Mouse (Mus musculus): ENCODE measurements around the gene Tor1a. TPM values are rescaled to one million over a fixed set of nuclear protein-coding genes. Genes with fewer than 3 reads are reported as not detected.
"Not testable (repeated sequence)": the region's sequence is repeated elsewhere in the genome, so short reads cannot be mapped to it uniquely, and the experiment has no call there.

Gene Tor1a
- polyA plus RNA-seq, 1 experiment from 2014 or later: 82.0 TPM

GRCm38 (mm10) chr2:30937731-30938130, 30.0 kb downstream of the Tor1a start:
- no peak for ATAC-seq (ENCODE audit: low FRiP score)
- WGBS: 89% methylated on average over 8 of the region's 8 CpGs
- H3K4me3 ChIP-seq (replicated peaks; ENCODE audit: low read length): no peak overlapping the region
- H3K27me3 ChIP-seq (ENCODE audit: control insufficient read depth, insufficient read depth, low read length): no peaks in the 10 kb centered on the region
- no peak overlapping the region for H3K9ac ChIP-seq
- H3K4me1 ChIP-seq (replicated peaks; ENCODE audit: control insufficient read depth, insufficient read depth, low read length): no peaks in the 10 kb centered on the region
- no peaks in the 10 kb centered on the region for H3K9me3 ChIP-seq (ENCODE audit: control insufficient read depth, low read length)
- no peak overlapping the region for H3K27ac ChIP-seq
- no peak overlapping the region for H3K4me2 ChIP-seq (replicated peaks)
- H3K36me3 ChIP-seq (replicated peaks; ENCODE audit: control insufficient read depth, insufficient read depth): no peaks in the 10 kb centered on the region
- no peak for DNase-seq (ENCODE audit: low spot score)

- ATAC-seq (ENCODE audit: low FRiP score): no peak
- no peaks in the 10 kb centered on the region for H3K9me3 ChIP-seq (ENCODE audit: control insufficient read depth, low read length)
- no peak overlapping the region for H3K9ac ChIP-seq
- H3K27ac ChIP-seq: no peak overlapping the region
- H3K36me3 ChIP-seq (replicated peaks; ENCODE audit: control insufficient read depth, insufficient read depth): no peaks in the 10 kb centered on the region
- no peak overlapping the region for H3K4me2 ChIP-seq (replicated peaks)
- WGBS: 73% methylated on average over 3 of the region's 3 CpGs
- no peaks in the 10 kb centered on the region for H3K27me3 ChIP-seq (ENCODE audit: control insufficient read depth, insufficient read depth, low read length)
- DNase-seq (ENCODE audit: low spot score): no peak
- no peaks in the 10 kb centered on the region for H3K4me1 ChIP-seq (replicated peaks; ENCODE audit: control insufficient read depth, insufficient read depth, low read length)
- no peak overlapping the region for H3K4me3 ChIP-seq (replicated peaks; ENCODE audit: low read length)
Measured at GRCm38 (mm10) chr2:30936808-30937207, 30.9 kb downstream of the Tor1a start.

DNA sequence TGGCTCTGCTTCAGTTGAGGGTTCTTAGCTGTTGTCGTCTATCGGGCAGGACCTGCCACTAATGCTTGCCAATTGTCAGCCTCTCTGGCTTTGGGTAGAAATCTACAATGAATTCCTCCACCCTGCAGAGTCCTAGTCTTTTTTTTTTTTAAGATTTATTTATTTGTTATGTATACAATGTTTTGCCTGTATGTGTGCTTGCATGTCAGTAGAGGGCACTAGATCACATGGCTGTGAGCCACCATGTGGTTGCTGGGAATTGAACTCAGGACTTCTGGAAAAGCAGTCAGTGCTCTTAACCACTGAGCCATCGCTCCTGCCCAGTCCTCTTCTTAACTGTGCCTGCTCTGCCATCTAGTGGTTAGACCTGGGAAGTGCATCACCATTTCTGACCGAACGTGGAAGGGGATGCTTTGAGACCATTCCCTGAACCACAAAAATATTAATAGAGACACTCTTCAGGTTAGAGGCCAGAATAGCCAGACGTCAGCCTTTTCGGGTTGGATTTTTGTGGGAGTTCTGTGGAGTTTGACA, 33.7 kb downstream of the Tor1a start:
- Histone ChIP-seq H3K9ac (no peak overlapping the region), H3K9me3 (ENCODE audit: control insufficient read depth, low read length) (no peaks in the 10 kb centered on the region), H3K36me3 (replicated peaks; ENCODE audit: control insufficient read depth, insufficient read depth) (no peaks in the 10 kb centered on the region), H3K4me1 (replicated peaks; ENCODE audit: control insufficient read depth, insufficient read depth, low read length) (0 out of 2 replicates have a peak, but pooled peaks cover 3% of the 10 kb centered on the region), H3K27me3 (ENCODE audit: control insufficient read depth, insufficient read depth, low read length) (no peaks in the 10 kb centered on the region), H3K4me3 (replicated peaks; ENCODE audit: low read length) (no peak overlapping the region), H3K4me2 (replicated peaks) (no peak overlapping the region), H3K27ac (no peak overlapping the region)
- DNase-seq (ENCODE audit: low spot score) (peak; percentile 85), ATAC-seq (ENCODE audit: low FRiP score) (no peak)
- WGBS: 25% methylated on average over 7 of the region's 7 CpGs

GRCm38 (mm10) chr2:30933032-30933431, 34.7 kb downstream of the Tor1a start:
- DNase-seq (ENCODE audit: low spot score) (no peak), ATAC-seq (ENCODE audit: low FRiP score) (no peak)
- H3K36me3 ChIP-seq (replicated peaks; ENCODE audit: control insufficient read depth, insufficient read depth): no peaks in the 10 kb centered on the region
- WGBS: 57% methylated on average over 6 of the region's 6 CpGs
- H3K9me3 ChIP-seq (ENCODE audit: control insufficient read depth, low read length): no peaks in the 10 kb centered on the region
- H3K27me3 ChIP-seq (ENCODE audit: control insufficient read depth, insufficient read depth, low read length): no peaks in the 10 kb centered on the region
- no peak overlapping the region for H3K4me2 ChIP-seq (replicated peaks)
- no peak overlapping the region for H3K9ac ChIP-seq
- H3K4me1 ChIP-seq (replicated peaks; ENCODE audit: control insufficient read depth, insufficient read depth, low read length): 0 out of 2 replicates have a peak, but pooled peaks cover 5% of the 10 kb centered on the region
- no peak overlapping the region for H3K27ac ChIP-seq
- no peak overlapping the region for H3K4me3 ChIP-seq (replicated peaks; ENCODE audit: low read length)

DNA sequence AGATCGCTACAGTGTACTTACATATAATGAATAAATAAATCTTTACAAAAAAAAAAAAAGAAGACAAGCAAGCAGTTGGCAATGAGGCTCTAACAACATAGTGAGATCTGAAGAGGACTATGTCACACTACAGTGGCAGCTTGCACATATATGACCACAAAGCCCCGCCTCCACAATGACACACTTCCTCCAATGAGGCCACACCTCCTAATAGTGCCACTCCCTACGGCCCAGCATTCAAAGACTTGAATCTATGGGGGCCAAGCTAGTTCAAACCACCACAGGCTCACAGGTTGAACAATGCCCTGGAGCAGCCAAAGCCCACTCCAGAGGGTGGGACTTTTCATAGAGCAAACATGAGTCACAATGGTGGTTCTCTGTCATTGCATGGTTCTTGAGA, 35.8 kb downstream of the Tor1a start:
- H3K9ac ChIP-seq: no peak overlapping the region
- no peaks in the 10 kb centered on the region for H3K36me3 ChIP-seq (replicated peaks; ENCODE audit: control insufficient read depth, insufficient read depth)
- 83% methylated on average over 3 of the region's 3 CpGs for WGBS
- no peak overlapping the region for H3K4me2 ChIP-seq (replicated peaks)
- DNase-seq (ENCODE audit: low spot score) (no peak), ATAC-seq (ENCODE audit: low FRiP score) (no peak)
- no peaks in the 10 kb centered on the region for H3K27me3 ChIP-seq (ENCODE audit: control insufficient read depth, insufficient read depth, low read length)
- no peak overlapping the region for H3K4me3 ChIP-seq (replicated peaks; ENCODE audit: low read length)
- no peak overlapping the region for H3K27ac ChIP-seq
- no peaks in the 10 kb centered on the region for H3K9me3 ChIP-seq (ENCODE audit: control insufficient read depth, low read length)
- 0 out of 2 replicates have a peak, but pooled peaks cover 5% of the 10 kb centered on the region for H3K4me1 ChIP-seq (replicated peaks; ENCODE audit: control insufficient read depth, insufficient read depth, low read length)

DNA sequence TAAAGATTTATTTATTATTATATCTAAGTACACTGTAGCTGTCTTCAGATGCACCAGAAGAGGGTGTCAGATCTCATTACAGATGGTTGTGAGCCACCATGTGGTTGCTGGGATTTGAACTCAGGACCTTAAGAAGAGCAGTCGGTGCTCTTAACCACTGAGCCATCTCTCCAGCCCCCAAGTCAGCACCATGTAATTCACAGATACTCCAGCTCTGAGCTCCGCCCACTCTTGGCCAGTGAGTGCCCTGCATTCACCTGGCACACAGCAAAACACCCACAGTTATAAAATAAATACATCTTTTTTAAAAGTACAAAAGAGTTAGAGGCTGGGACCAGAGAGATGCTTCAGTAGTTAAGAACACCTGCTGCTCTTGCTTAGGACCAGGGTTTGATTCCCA, 36.9 kb downstream of the Tor1a start:
- H3K36me3 ChIP-seq (replicated peaks; ENCODE audit: control insufficient read depth, insufficient read depth); H3K27ac ChIP-seq; H3K9me3 ChIP-seq (ENCODE audit: control insufficient read depth, low read length); H3K27me3 ChIP-seq (ENCODE audit: control insufficient read depth, insufficient read depth, low read length); DNase-seq (ENCODE audit: low spot score); H3K9ac ChIP-seq; H3K4me3 ChIP-seq (replicated peaks; ENCODE audit: low read length); H3K4me2 ChIP-seq (replicated peaks); ATAC-seq (ENCODE audit: low FRiP score); H3K4me1 ChIP-seq (replicated peaks; ENCODE audit: control insufficient read depth, insufficient read depth, low read length): not testable (repeated sequence)
- 94% methylated on average over 2 of the region's 2 CpGs for WGBS

DNA sequence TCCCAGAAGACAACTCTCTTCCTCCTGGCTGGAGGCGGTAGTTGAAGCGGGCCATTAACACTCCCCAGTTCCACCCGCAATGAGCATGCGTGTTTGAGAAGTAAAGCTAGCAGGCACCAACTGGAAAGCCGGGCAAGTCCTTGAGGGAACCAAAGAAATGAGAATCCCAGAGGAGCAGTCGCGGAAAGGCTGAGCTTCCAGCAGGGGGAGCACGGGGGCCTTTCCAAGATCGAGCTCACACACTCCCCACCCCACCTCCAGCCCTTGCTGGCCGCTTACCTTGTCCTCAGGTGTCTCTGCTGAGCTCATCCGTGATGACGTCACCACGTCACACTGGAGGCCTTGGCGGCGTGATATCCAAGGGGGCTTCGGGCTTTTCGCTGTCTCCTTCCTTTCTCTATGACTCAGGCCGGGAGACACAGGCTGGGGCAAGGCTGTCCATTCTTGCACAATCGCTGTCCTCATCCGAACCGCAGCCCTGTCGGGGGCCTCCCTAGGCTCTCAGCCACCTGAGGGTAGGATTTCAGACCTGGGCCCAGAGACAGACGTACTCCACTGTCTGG, 38.2 kb downstream of the Tor1a start, which contains the start of gene Ptges:
Gene Ptges (minus strand): TSS at position 381 of the 563 bp plus-strand sequence.
- no peaks in the 10 kb centered on the region for H3K9me3 ChIP-seq (ENCODE audit: control insufficient read depth, low read length)
- 0 out of 2 replicates have a peak, but pooled peaks cover 5% of the 10 kb centered on the region for H3K4me1 ChIP-seq (replicated peaks; ENCODE audit: control insufficient read depth, insufficient read depth, low read length)
- H3K4me3 ChIP-seq (replicated peaks; ENCODE audit: low read length): peak within 1 kb of the TSS; percentile 26
- H3K4me2 ChIP-seq (replicated peaks): peak within 1 kb of the TSS; percentile 59
- no peaks in the 10 kb centered on the region for H3K27me3 ChIP-seq (ENCODE audit: control insufficient read depth, insufficient read depth, low read length)
- ATAC-seq (ENCODE audit: low FRiP score): peak; percentile 79
- no peaks in the 10 kb centered on the region for H3K36me3 ChIP-seq (replicated peaks; ENCODE audit: control insufficient read depth, insufficient read depth)
- H3K9ac ChIP-seq: peak within 1 kb of the TSS; percentile 66
- DNase-seq (ENCODE audit: low spot score): peak; percentile 79
- 3% methylated on average over 23 of the region's 23 CpGs for WGBS
- H3K27ac ChIP-seq: peak within 1 kb of the TSS; percentile 60

GRCm38 (mm10) chr2:30928893-30929482, 38.7 kb downstream of the Tor1a start:
- 0 out of 2 replicates have a peak, but pooled peaks cover 5% of the 10 kb centered on the region for H3K4me1 ChIP-seq (replicated peaks; ENCODE audit: control insufficient read depth, insufficient read depth, low read length)
- no peak for DNase-seq (ENCODE audit: low spot score)
- 30% methylated on average over 12 of the region's 12 CpGs for WGBS
- H3K36me3 ChIP-seq (replicated peaks; ENCODE audit: control insufficient read depth, insufficient read depth): no peaks in the 10 kb centered on the region
- ATAC-seq (ENCODE audit: low FRiP score): no peak
- H3K27me3 ChIP-seq (ENCODE audit: control insufficient read depth, insufficient read depth, low read length): no peaks in the 10 kb centered on the region
- no peaks in the 10 kb centered on the region for H3K9me3 ChIP-seq (ENCODE audit: control insufficient read depth, low read length)
- peak overlapping the region; percentile 26 for H3K4me3 ChIP-seq (replicated peaks; ENCODE audit: low read length)
- H3K27ac ChIP-seq: no peak overlapping the region
- H3K4me2 ChIP-seq (replicated peaks): peak overlapping the region; percentile 59
- H3K9ac ChIP-seq: no peak overlapping the region; the same call in 1 of the 2 replicates

DNA sequence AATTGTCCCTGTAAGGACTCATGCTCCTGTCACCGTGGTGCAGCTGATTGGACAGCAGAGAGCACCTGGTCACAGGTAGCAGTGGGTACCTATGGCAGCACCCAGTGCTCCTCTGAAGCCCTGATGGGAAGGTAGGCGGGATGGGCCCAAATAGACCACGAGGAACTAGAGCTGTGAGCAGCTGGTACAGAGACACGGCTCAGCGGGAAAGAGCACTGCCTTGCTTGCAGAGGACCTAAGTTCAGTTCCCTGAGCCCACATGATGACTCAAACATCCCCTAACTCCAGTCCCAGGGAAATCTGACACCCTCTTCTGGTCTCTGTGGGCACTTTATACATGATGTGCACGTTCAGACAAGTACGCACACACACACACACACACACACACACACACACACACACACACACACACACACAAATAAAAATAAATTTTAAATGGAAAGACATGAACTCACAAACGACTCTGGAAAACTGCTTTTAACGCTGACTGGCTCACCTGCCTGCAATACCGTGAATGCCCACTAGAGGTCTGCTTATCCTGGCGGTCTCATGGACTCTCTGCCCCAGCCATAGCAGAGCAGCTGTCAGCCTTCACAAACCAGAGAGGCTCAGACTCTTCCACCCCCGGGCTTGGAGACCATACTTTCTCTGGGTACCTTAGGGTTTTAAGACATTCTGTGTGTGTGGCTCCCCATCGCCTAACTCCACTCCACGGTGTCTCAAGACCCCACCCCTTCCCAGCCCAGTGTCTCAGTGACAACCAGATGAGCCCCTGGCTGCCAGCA, 39.7 kb downstream of the Tor1a start:
- H3K27me3 ChIP-seq (ENCODE audit: control insufficient read depth, insufficient read depth, low read length): no peaks in the 10 kb centered on the region
- 0 out of 2 replicates have a peak, but pooled peaks cover 5% of the 10 kb centered on the region for H3K4me1 ChIP-seq (replicated peaks; ENCODE audit: control insufficient read depth, insufficient read depth, low read length)
- DNase-seq (ENCODE audit: low spot score) (peak; percentile 92), ATAC-seq (ENCODE audit: low FRiP score) (0 out of 2 replicates have a peak, but pooled peaks have one; percentile 51)
- H3K9ac ChIP-seq: no peak overlapping the region
- H3K36me3 ChIP-seq (replicated peaks; ENCODE audit: control insufficient read depth, insufficient read depth): no peaks in the 10 kb centered on the region
- H3K27ac ChIP-seq: no peak overlapping the region
- no peak overlapping the region for H3K4me2 ChIP-seq (replicated peaks)
- WGBS: 27% methylated on average over 14 of the region's 14 CpGs
- no peak overlapping the region for H3K4me3 ChIP-seq (replicated peaks; ENCODE audit: low read length)
- no peaks in the 10 kb centered on the region for H3K9me3 ChIP-seq (ENCODE audit: control insufficient read depth, low read length)

All from hindbrain, embryonic 14.5 days (tissue).